Mouse (Mus musculus) MEL (cell line): ENCODE results near the gene Adipor2. TPM values are rescaled to one million over a fixed set of nuclear protein-coding genes. Genes with fewer than 3 reads are reported as not detected.

ENCODE experiments used
- DNase-seq: peaks from one replicate; pipeline ENCODE4 v3.0.0; 2011; ENCODE audit warnings: low read depth, low spot score
- H3K27ac ChIP-seq: 2 replicates; pipeline ENCODE4 v1.5.1; 2012; ENCODE audit warnings: low read depth, mild to moderate bottlenecking, control low read depth, low read length, moderate library complexity; ENCODE audit not compliant: control insufficient read depth
- H3K27me3 ChIP-seq, 2 experiments: fragments of 150-350 bp in 1 of 2; sonication (generic) in 1 of 2; 2 replicates each; pipeline ENCODE4 v1.6.1; 2012; ENCODE audit warnings: low read length in 2 of 2, mild to moderate bottlenecking in 2 of 2, improper control_type of control experiment in 1 of 2, moderate library complexity in 1 of 2; ENCODE audit not compliant: insufficient read depth in 2 of 2, control insufficient read depth in 1 of 2
- H3K36me3 ChIP-seq, 2 experiments: 2 replicates each; pipeline ENCODE4 v1.6.1; 2012 to 2014; ENCODE audit warnings: low read length in 2 of 2, improper control_type of control experiment in 1 of 2, inconsistent platforms in 1 of 2, mild to moderate bottlenecking in 1 of 2; ENCODE audit not compliant: insufficient read depth in 2 of 2, control insufficient read depth in 1 of 2
- H3K4me1 ChIP-seq, 2 experiments: fragments of 150-350 bp in 1 of 2; sonication (generic) in 1 of 2; 2 replicates each; pipeline ENCODE4 v1.6.1; 2012; ENCODE audit warnings: low read length in 2 of 2, improper control_type of control experiment in 1 of 2, mild to moderate bottlenecking in 1 of 2; ENCODE audit not compliant: insufficient read depth in 2 of 2, control insufficient read depth in 1 of 2
- H3K4me3 ChIP-seq, 2 experiments: fragments of 150-350 bp in 1 of 2; sonication (generic) in 1 of 2; 2 replicates each; pipeline ENCODE4 v1.5.1; 2012; ENCODE audit warnings: low read depth in 2 of 2, low read length in 2 of 2, mild to moderate bottlenecking in 2 of 2, moderate library complexity in 2 of 2, control low read depth in 1 of 2, improper control_type of control experiment in 1 of 2; ENCODE audit not compliant: control insufficient read depth in 1 of 2, insufficient read depth in 1 of 2
- H3K79me2 ChIP-seq: 2 replicates; pipeline ENCODE4 v1.6.1; 2012; ENCODE audit warnings: mild to moderate bottlenecking, low read length, moderate library complexity; ENCODE audit not compliant: control insufficient read depth, poor library complexity, insufficient read depth
- H3K9ac ChIP-seq: 2 replicates; pipeline ENCODE4 v1.6.1; 2012; ENCODE audit warnings: low read depth, mild to moderate bottlenecking, control low read depth, low read length, moderate library complexity; ENCODE audit not compliant: control insufficient read depth, poor library complexity, severe bottlenecking
- H3K9me3 ChIP-seq: fragments of 150-350 bp; sonication (generic); replicated peaks from 2 replicates; pipeline ENCODE4 v1.6.1; 2012; ENCODE audit warnings: mild to moderate bottlenecking, low read length, improper control_type of control experiment, moderate library complexity; ENCODE audit not compliant: insufficient read depth
- BHLHE40 ChIP-seq: IDR thresholded peaks from 2 replicates; pipeline ENCODE4 v1.6.1; 2012; ENCODE audit warnings: low read depth, mild to moderate bottlenecking, inconsistent platforms, low read length, improper control_type of control experiment, borderline replicate concordance
- CHD1 ChIP-seq: IDR thresholded peaks from 2 replicates; pipeline ENCODE4 v1.6.1; 2012; ENCODE audit warnings: low read depth, mild to moderate bottlenecking, inconsistent platforms, low read length, improper control_type of control experiment
- CHD2 ChIP-seq: IDR thresholded peaks from 2 replicates; pipeline ENCODE4 v1.6.1; 2011; ENCODE audit warnings: low read length, improper control_type of control experiment
- CTCF ChIP-seq, 3 experiments: IDR thresholded peaks in 2 of 3; conservative IDR thresholded peaks in 1 of 3; 2 replicates each; pipeline ENCODE4 v1.5.1; 2011 to 2012; ENCODE audit warnings: low read length in 3 of 3, low read depth in 2 of 3, mild to moderate bottlenecking in 2 of 3, improper control_type of control experiment in 1 of 3, inconsistent platforms in 1 of 3, mixed read lengths in 1 of 3, moderate library complexity in 1 of 3; ENCODE audit not compliant: control insufficient read depth in 1 of 3, insufficient read depth in 1 of 3, poor library complexity in 1 of 3, severe bottlenecking in 1 of 3
- E2F4 ChIP-seq: IDR thresholded peaks from 2 replicates; pipeline ENCODE4 v1.6.1; 2011; ENCODE audit warnings: low read depth, low read length, improper control_type of control experiment, borderline replicate concordance
- EP300 ChIP-seq, 2 experiments: IDR thresholded peaks; 2 replicates each; pipeline ENCODE4 v1.6.1; 2011; ENCODE audit warnings: improper control_type of control experiment in 2 of 2, low read length in 2 of 2, low read depth in 1 of 2, mild to moderate bottlenecking in 1 of 2
- ETS1 ChIP-seq: IDR thresholded peaks from 2 replicates; pipeline ENCODE4 v1.6.1; 2012; ENCODE audit warnings: low read depth, mild to moderate bottlenecking, inconsistent platforms, low read length, improper control_type of control experiment, moderate library complexity
- HCFC1 ChIP-seq: IDR thresholded peaks from 2 replicates; pipeline ENCODE4 v1.6.1; 2012; ENCODE audit warnings: low read depth, mild to moderate bottlenecking, inconsistent platforms, low read length, improper control_type of control experiment, moderate library complexity
- KAT2A ChIP-seq: conservative IDR thresholded peaks from 2 replicates; pipeline ENCODE4 v1.6.1; 2012; ENCODE audit warnings: low read depth, low read length, improper control_type of control experiment, inconsistent platforms
- MAX ChIP-seq: IDR thresholded peaks from 2 replicates; pipeline ENCODE4 v1.6.1; 2011; ENCODE audit warnings: low read length, improper control_type of control experiment
- MYB ChIP-seq: IDR thresholded peaks from 2 replicates; pipeline ENCODE4 v1.6.1; 2011; ENCODE audit warnings: mild to moderate bottlenecking, low read depth, low read length, improper control_type of control experiment
- MYC ChIP-seq: IDR thresholded peaks from 2 replicates; pipeline ENCODE4 v1.6.1; 2011; ENCODE audit warnings: low read depth, mild to moderate bottlenecking, low read length, improper control_type of control experiment, moderate library complexity
- NELFE ChIP-seq: IDR thresholded peaks from 2 replicates; pipeline ENCODE4 v1.6.1; 2011; ENCODE audit warnings: low read depth, low read length, improper control_type of control experiment
- NRF1 ChIP-seq: IDR thresholded peaks from 2 replicates; pipeline ENCODE4 v1.6.1; 2014; ENCODE audit warnings: low read depth, mild to moderate bottlenecking, inconsistent platforms, low read length, improper control_type of control experiment, moderate library complexity; ENCODE audit not compliant: poor library complexity, insufficient read depth, severe bottlenecking
- POLR2A ChIP-seq, 2 experiments: IDR thresholded peaks; 2 replicates each; pipeline ENCODE4 v1.6.1; 2011 to 2012; ENCODE audit warnings: low read length in 2 of 2, mild to moderate bottlenecking in 2 of 2, control low read depth in 1 of 2, improper control_type of control experiment in 1 of 2, low read depth in 1 of 2, moderate library complexity in 1 of 2; ENCODE audit not compliant: control insufficient read depth in 1 of 2, insufficient read depth in 1 of 2, poor library complexity in 1 of 2
- POLR2AphosphoS2 ChIP-seq: IDR thresholded peaks from 2 replicates; pipeline ENCODE4 v1.6.1; 2011; ENCODE audit warnings: low read length, improper control_type of control experiment
- POLR2AphosphoS5 ChIP-seq: IDR thresholded peaks from 2 replicates; pipeline ENCODE4 v1.6.1; 2012; ENCODE audit warnings: low read depth, borderline replicate concordance, mild to moderate bottlenecking, inconsistent platforms, low read length, moderate library complexity, mixed read lengths
- SIN3A ChIP-seq: IDR thresholded peaks from 2 replicates; pipeline ENCODE4 v1.6.1; 2012; ENCODE audit warnings: low read length, improper control_type of control experiment, inconsistent platforms
- SMC3 ChIP-seq: IDR thresholded peaks from 2 replicates; pipeline ENCODE4 v1.6.1; 2011; ENCODE audit warnings: low read depth, low read length, improper control_type of control experiment
- TBP ChIP-seq: IDR thresholded peaks from 2 replicates; pipeline ENCODE4 v1.8.0; 2011; ENCODE audit warnings: low read depth, low read length, improper control_type of control experiment
- UBTF ChIP-seq: IDR thresholded peaks from 2 replicates; pipeline ENCODE4 v1.6.1; 2012; ENCODE audit warnings: low read depth, mild to moderate bottlenecking, inconsistent platforms, low read length, improper control_type of control experiment, moderate library complexity, borderline replicate concordance; ENCODE audit not compliant: insufficient read depth
- ZC3H11A ChIP-seq: IDR thresholded peaks from 2 replicates; pipeline ENCODE4 v1.6.1; 2012; ENCODE audit warnings: low read depth, mild to moderate bottlenecking, inconsistent platforms, low read length, improper control_type of control experiment
- ZKSCAN1 ChIP-seq: IDR thresholded peaks from 2 replicates; pipeline ENCODE4 v1.6.1; 2012; ENCODE audit warnings: low read depth, mild to moderate bottlenecking, inconsistent platforms, low read length, improper control_type of control experiment, moderate library complexity
- ZNF384 ChIP-seq: IDR thresholded peaks from 2 replicates; pipeline ENCODE4 v1.6.1; 2012; ENCODE audit warnings: low read depth, mild to moderate bottlenecking, inconsistent platforms, low read length, improper control_type of control experiment
- polyA plus RNA-seq, 2 experiments: library from polyadenylated mRNA; stranded (reverse) in 1 of 2; unstranded in 1 of 2; fragments of >175 nt in 1 of 2; fragments of >200 nt in 1 of 2; gene quantifications; 2 replicates each; pipeline versions ENCODE4 v1.2.1 to v1.2.4; 2012; ENCODE audit warnings: low replicate concordance in 2 of 2, low read depth in 1 of 2; ENCODE audit not compliant: insufficient read length in 2 of 2, insufficient read depth in 1 of 2, missing spikeins in 1 of 2
- total RNA-seq: library from RNA; depleted of rRNA; stranded (reverse); fragments of 300-350 nt; gene quantifications from 2 replicates; pipeline ENCODE4 v1.2.3, GENCODE M21; 2012

Gene Adipor2
- total and polyA plus RNA-seq, 3 experiments: 37.6 to 41.3 TPM; not detected in 1

DNA sequence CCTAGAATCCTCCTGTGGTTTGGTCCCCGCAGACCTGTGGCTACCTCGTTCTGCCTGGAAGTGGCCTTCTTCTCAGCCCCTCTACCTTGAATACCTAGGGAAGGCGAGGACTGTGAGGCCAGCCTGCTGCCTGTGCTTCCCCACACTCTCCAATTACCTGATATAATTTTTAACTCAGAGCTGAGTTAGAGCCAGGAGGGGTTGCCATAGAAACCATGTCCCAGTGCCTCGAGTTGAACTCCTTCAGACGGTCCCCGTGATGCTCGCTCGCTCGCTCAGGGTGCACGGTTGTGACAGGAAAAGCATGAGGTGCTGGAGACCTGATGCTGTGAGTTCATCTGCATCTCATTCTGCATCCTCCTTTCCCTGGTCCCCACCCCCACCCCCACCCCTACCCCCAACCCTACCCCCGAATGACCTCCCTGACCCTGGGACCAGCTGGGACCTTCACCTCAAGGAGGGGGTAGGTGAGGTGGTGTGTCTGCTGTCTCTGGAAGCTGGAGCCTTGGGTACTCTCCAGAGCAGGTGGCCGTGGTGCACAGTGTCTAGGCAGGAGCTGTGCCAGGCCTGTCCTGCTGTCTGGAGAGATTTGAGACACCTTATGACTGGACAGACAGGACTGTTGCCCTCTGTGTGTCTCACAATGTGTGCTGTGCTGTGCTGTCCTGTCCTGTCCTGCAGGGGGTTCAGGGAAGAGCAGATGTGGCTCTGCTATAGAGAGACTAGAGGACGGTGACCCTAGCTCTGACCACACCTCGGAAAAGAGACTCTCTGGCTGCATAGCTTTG, 103.7 kb downstream of the Adipor2 start:
- DNase-seq: no peak
- H3K4me3 ChIP-seq: no peak overlapping the region
- H3K9ac ChIP-seq: no peak overlapping the region
- H3K27me3 ChIP-seq: peaks cover 0 to 1% of the 10 kb centered on the region in 2 experiments; a peak in 2 of 4 replicates
- H3K27ac ChIP-seq: no peak overlapping the region
- TF ChIP-seq ETS1 (no peak), MYB (no peak), NELFE (no peak), MAX (no peak), POLR2A (IDR thresholded peaks at IDR 0.05; ENCODE audit: control insufficient read depth in 1 of 2, insufficient read depth in 1 of 2, low read depth in 1 of 2, low read length in 2 of 2, poor library complexity in 1 of 2) (no peak), POLR2AphosphoS5 (no peak), ZC3H11A (no peak), E2F4 (no peak), UBTF (no peak), TBP (no peak), CHD1 (no peak), POLR2AphosphoS2 (no peak), SMC3 (no peak), NRF1 (no peak), SIN3A (no peak)
- H3K9me3 ChIP-seq: no peaks in the 10 kb centered on the region
- H3K36me3 ChIP-seq: no peaks in the 10 kb centered on the region
- H3K4me1 ChIP-seq: peaks cover 0 to 4% of the 10 kb centered on the region in 2 experiments; a peak in 2 of 4 replicates
- no peaks in the 10 kb centered on the region for H3K79me2 ChIP-seq

DNA sequence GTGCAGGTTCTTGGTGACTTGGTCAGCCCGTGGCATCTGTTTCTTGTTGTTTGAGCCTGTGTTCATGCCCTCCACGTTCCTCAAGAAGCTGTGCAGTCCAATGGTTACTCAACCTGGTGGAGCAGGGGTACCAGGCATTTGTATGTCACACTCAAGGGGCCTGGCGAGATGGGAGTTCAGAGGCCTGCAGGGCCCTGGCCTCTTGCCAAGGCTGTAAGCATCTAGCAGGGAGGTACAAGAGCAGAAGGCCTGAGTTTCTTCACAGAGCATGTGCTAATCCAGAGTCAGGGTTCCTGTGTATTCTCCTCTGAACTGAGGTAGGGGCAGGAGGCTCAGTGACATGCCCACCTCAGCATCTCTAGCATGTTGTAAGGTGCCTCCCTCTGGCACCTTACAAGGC, 104.4 kb downstream of the Adipor2 start:
- no peak overlapping the region for H3K4me3 ChIP-seq
- no peaks in the 10 kb centered on the region for H3K36me3 ChIP-seq
- H3K9me3 ChIP-seq: no peaks in the 10 kb centered on the region
- H3K79me2 ChIP-seq: no peaks in the 10 kb centered on the region
- H3K27me3 ChIP-seq: peaks cover 0 to 1% of the 10 kb centered on the region in 2 experiments; a peak in 2 of 4 replicates
- H3K4me1 ChIP-seq: peaks cover 0 to 4% of the 10 kb centered on the region in 2 experiments; a peak in 2 of 4 replicates
- no peak for DNase-seq
- no peak overlapping the region for H3K9ac ChIP-seq
- H3K27ac ChIP-seq: no peak overlapping the region
- TF ChIP-seq NRF1 (no peak), CHD2 (no peak), NELFE (no peak), CTCF (IDR thresholded peaks at IDR 0.05 in 2 of 3, conservative IDR thresholded peaks at IDR 0.05 in 1 of 3; ENCODE audit: control insufficient read depth in 1 of 3, insufficient read depth in 1 of 3, low read depth in 2 of 3, low read length in 3 of 3, poor library complexity in 1 of 3, severe bottlenecking in 1 of 3) (no peak), HCFC1 (no peak), E2F4 (no peak), MAX (no peak), KAT2A (no peak), POLR2AphosphoS2 (no peak), ZNF384 (no peak), SIN3A (no peak), EP300 (IDR thresholded peaks at IDR 0.05; ENCODE audit: low read depth in 1 of 2, low read length in 2 of 2) (no peak), ZKSCAN1 (no peak), MYC (no peak), BHLHE40 (no peak), UBTF (no peak)
